In genomic region chr8:92646637-92647036, GRCm38 (mm10) we compare ENCODE assay signal across 9 mouse cellular contexts. TPM values are rescaled to one million over a fixed set of nuclear protein-coding genes. Genes with fewer than 3 reads are reported as not detected.
DNase-seq lines count a peak whose midpoint lies in the region; ATAC-seq and TF ChIP-seq lines count a peak whose summit lies in the region.
"Had no signal": no experiment of that assay in that cellular context is flagged by ENCODE, and none has a peak within 500 bp of the region (broad histone marks: within the 10 kb centered on the region; RNA-seq: fewer than 3 reads in every experiment).

No protein-coding gene starts in this region.

- no peak overlapping the region for H3K4me3 ChIP-seq in lung, postnatal 0 days (ENCODE audit: low read depth, low read length)
- H3K4me3 ChIP-seq: liver, embryonic 15.5 days had no signal

- no peak for TF ChIP-seq EP300 in lung, postnatal 0 days (IDR thresholded peaks at IDR 0.05)

- H3K36me3 ChIP-seq in lung, postnatal 0 days (ENCODE audit: insufficient read depth, low read length), result no peaks in the 10 kb centered on the region
- H3K36me3 ChIP-seq: liver, embryonic 15.5 days had no signal

- H3K9me3 ChIP-seq in lung, postnatal 0 days (ENCODE audit: low read length), result no peaks in the 10 kb centered on the region
- H3K9me3 ChIP-seq: liver, embryonic 15.5 days had no signal

- no peak for ATAC-seq in lung, postnatal 0 days

- no peak overlapping the region for H3K27ac ChIP-seq in lung, postnatal 0 days (ENCODE audit: low read length)
- H3K27ac ChIP-seq: liver, embryonic 15.5 days had no signal

- H3K4me2 ChIP-seq in lung, postnatal 0 days (replicated peaks; ENCODE audit: low read depth, low read length), result no peak overlapping the region
- H3K4me2 ChIP-seq: liver, embryonic 15.5 days had no signal

- no peaks in the 10 kb centered on the region for H3K27me3 ChIP-seq in lung, postnatal 0 days (replicated peaks; ENCODE audit: insufficient read depth, low read length)
- H3K27me3 ChIP-seq: liver, embryonic 15.5 days had no signal

- no peak overlapping the region for H3K9ac ChIP-seq in lung, postnatal 0 days (replicated peaks; ENCODE audit: low read depth)
- H3K9ac ChIP-seq: liver, embryonic 15.5 days had no signal

- TF ChIP-seq CTCF in lung, postnatal 0 days (IDR thresholded peaks at IDR 0.05), result peak; percentile 69

- whole genome bisulfite sequencing in lung, postnatal 0 days, result 56% methylated on average over 2 of the region's 2 CpGs

- peak; percentile 5 for DNase-seq in adrenal gland, postnatal 14 days
- DNase-seq in adrenal gland, postnatal 4 days (ENCODE audit: low spot score in 2 of 2), result no peak
- peak; percentile 13 to 18 for DNase-seq in left cerebral cortex, adult 18-20 months (ENCODE audit: low spot score in 2 of 2)
- no peak for DNase-seq in left cerebral cortex, postnatal 4 days
- peak; percentile 10 for DNase-seq in c-Kit-positive CD71-negative TER-119-negative erythroid progenitor cells, embryonic 14.5 days (ENCODE audit: low read depth)
- peak; percentile 5 for DNase-seq in lung, postnatal 0 days (ENCODE audit: low spot score)
- DNase-seq in urinary bladder, postnatal 10 days (ENCODE audit: low spot score), result no peak
- DNase-seq in urinary bladder, postnatal 36 days (ENCODE audit: low spot score in 2 of 2), result no peak

- intact Hi-C loops in left cerebral cortex, postnatal 4 days (cut with DNase I), result no loop called here

- H3K4me1 ChIP-seq in lung, postnatal 0 days (ENCODE audit: insufficient read depth, low read depth, low read length), result no peaks in the 10 kb centered on the region
- H3K4me1 ChIP-seq: liver, embryonic 15.5 days had no signal

RNA-seq across cellular contexts. Expression of gene Irx6, which starts 27.5 kb away (rescaled TPM):
- total RNA-seq in adrenal gland, postnatal 14 days (2021), result not detected in 2 replicates
- not detected for total RNA-seq in adrenal gland, postnatal 4 days (2021)
- total RNA-seq in left cerebral cortex, adult 18-20 months (2021), result under 1 TPM; 0.16 to 0.33 TPM
- not detected for total RNA-seq in left cerebral cortex, postnatal 4 days (2021)
- polyA plus RNA-seq in lung, postnatal 0 days (2015; fragmentation: Nextera tagmentation; extraction: Ambion mirVana), result not detected in 2 replicates
- polyA plus RNA-seq: liver, embryonic 15.5 days had no signal

Comparison
In these comparisons a context has a peak if more than half of its experiments do, and no peak if none do; other contexts are left out.
1. DNase-seq: peak in adrenal gland, postnatal 14 days (single experiment), left cerebral cortex, adult 18-20 months (2 of 2), c-Kit-positive CD71-negative TER-119-negative erythroid progenitor cells, embryonic 14.5 days (single experiment) and lung, postnatal 0 days (single experiment); none in adrenal gland, postnatal 4 days (0 of 2), left cerebral cortex, postnatal 4 days (single experiment), urinary bladder, postnatal 10 days (single experiment) and urinary bladder, postnatal 36 days (0 of 2).